In the genomic region with DNA sequence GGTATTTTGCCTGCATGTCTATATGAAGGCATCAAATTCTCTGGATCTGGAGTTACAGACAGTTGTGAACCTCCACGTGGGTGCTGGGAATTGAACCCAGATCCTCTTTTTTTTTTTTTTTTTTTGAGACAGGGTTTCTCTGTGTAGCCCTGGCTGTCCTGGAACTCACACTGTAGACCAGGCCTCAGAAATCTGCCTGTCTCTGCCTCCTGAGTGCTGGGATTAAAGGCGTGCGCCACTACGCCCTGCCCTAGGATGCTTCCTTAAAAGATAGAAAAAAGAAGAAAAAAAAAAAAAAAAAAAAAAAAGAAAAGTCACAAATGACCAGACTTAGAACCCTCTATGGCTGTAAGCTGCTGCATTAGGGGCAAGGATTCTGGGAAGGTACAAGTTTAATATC, we compare ENCODE assay signal across 25 mouse cellular contexts.
"Had no signal": no experiment of that assay in that cellular context is flagged by ENCODE, and none has a peak within 500 bp of the region (broad histone marks: within the 10 kb centered on the region; RNA-seq: fewer than 3 reads in every experiment).

No protein-coding gene starts in this region.

- H3K36me3 ChIP-seq: heart, embryonic 13.5 days; heart, embryonic 15.5 days; hindbrain, embryonic 13.5 days; hindbrain, embryonic 15.5 days; kidney, embryonic 15.5 days; limb, embryonic 13.5 days; limb, embryonic 15.5 days; liver, embryonic 12.5 days had no signal

- H3K4me3 ChIP-seq: heart, adult 2 months; heart, embryonic 13.5 days; heart, embryonic 15.5 days; hindbrain, embryonic 13.5 days; hindbrain, embryonic 15.5 days; kidney, embryonic 15.5 days; limb, embryonic 13.5 days; limb, embryonic 15.5 days; liver, embryonic 12.5 days had no signal

- H3K9me3 ChIP-seq: heart, embryonic 13.5 days; heart, embryonic 15.5 days; hindbrain, embryonic 13.5 days; hindbrain, embryonic 15.5 days; kidney, embryonic 15.5 days; limb, embryonic 13.5 days; limb, embryonic 15.5 days; liver, embryonic 12.5 days had no signal

- H3K4me1 ChIP-seq: heart, embryonic 13.5 days; heart, embryonic 15.5 days; hindbrain, embryonic 13.5 days; hindbrain, embryonic 15.5 days; limb, embryonic 13.5 days; limb, embryonic 15.5 days; liver, embryonic 12.5 days had no signal

- H3K27me3 ChIP-seq: heart, embryonic 13.5 days; heart, embryonic 15.5 days; hindbrain, embryonic 13.5 days; hindbrain, embryonic 15.5 days; kidney, embryonic 15.5 days; limb, embryonic 13.5 days; limb, embryonic 15.5 days; liver, embryonic 12.5 days had no signal

- DNase-seq: gastrocnemius, postnatal 14 days; gastrocnemius, postnatal 36 days; heart, adult 11 months; heart, adult 2 months; heart, postnatal 14 days; heart, postnatal 36 days; kidney, adult 11 months; kidney, adult 2 months; kidney, adult 9 months; kidney, postnatal 14 days; kidney, postnatal 4 days; layer of hippocampus, adult 9-11 months; layer of hippocampus, postnatal 36 days; left cerebral cortex, postnatal 4 days had no signal

- H3K9ac ChIP-seq: heart, embryonic 13.5 days; heart, embryonic 15.5 days; hindbrain, embryonic 13.5 days; hindbrain, embryonic 15.5 days; kidney, embryonic 15.5 days; limb, embryonic 13.5 days; limb, embryonic 15.5 days; liver, embryonic 12.5 days; liver, embryonic 14.5 days had no signal

- H3K27ac ChIP-seq: heart, adult 2 months; heart, embryonic 13.5 days; heart, embryonic 15.5 days; hindbrain, embryonic 13.5 days; hindbrain, embryonic 15.5 days; hindbrain, postnatal 0 days; kidney, embryonic 15.5 days; kidney, postnatal 0 days; limb, embryonic 13.5 days; limb, embryonic 15.5 days; liver, embryonic 12.5 days; liver, embryonic 14.5 days had no signal
